Mouse (Mus musculus) heart, embryonic 11.5 days (tissue): ENCODE measurements around the gene Zscan22. TPM values are rescaled to one million over a fixed set of nuclear protein-coding genes. Genes with fewer than 3 reads are reported as not detected.
"Not testable (repeated sequence)": the region's sequence is repeated elsewhere in the genome, so short reads cannot be mapped to it uniquely, and the experiment has no call there.

Source experiments
- ATAC-seq: fragments of 200-750 bp; cut with Nextera tagmentation; replicated peaks from 2 replicates; pipeline ENCODE4 v1.8.0; 2017; ENCODE audit warnings: moderate library complexity; ENCODE audit not compliant: insufficient number of reproducible peaks, low FRiP score, low TSS enrichment
- H3K27ac ChIP-seq: fragments of 300-500 bp; sonication (generic); 2 replicates; pipeline ENCODE4 v1.5.1; 2014; ENCODE audit warnings: mild to moderate bottlenecking, low read depth, low read length
- H3K27me3 ChIP-seq: fragments of 300-500 bp; sonication (generic); 2 replicates; pipeline ENCODE4 v1.6.1; 2014; ENCODE audit warnings: mild to moderate bottlenecking, low read length, mixed read lengths; ENCODE audit not compliant: control insufficient read depth, insufficient read depth
- H3K36me3 ChIP-seq: fragments of 300-500 bp; sonication (generic); 2 replicates; pipeline ENCODE4 v1.6.1; 2014; ENCODE audit warnings: mild to moderate bottlenecking, low read length, moderate library complexity, mixed read lengths; ENCODE audit not compliant: control insufficient read depth, insufficient read depth
- H3K4me1 ChIP-seq: fragments of 300-500 bp; sonication (generic); 2 replicates; pipeline ENCODE4 v1.6.1; 2014; ENCODE audit warnings: low read length; ENCODE audit not compliant: control insufficient read depth, insufficient read depth
- H3K4me2 ChIP-seq: fragments of 300-500 bp; sonication (generic); 2 replicates; pipeline ENCODE4 v1.6.1; 2014; ENCODE audit warnings: mild to moderate bottlenecking, moderate library complexity
- H3K4me3 ChIP-seq: fragments of 300-500 bp; sonication (generic); 2 replicates; pipeline ENCODE4 v1.5.1; 2014; ENCODE audit warnings: low read depth, low read length
- H3K9ac ChIP-seq: fragments of 300-500 bp; sonication (generic); 2 replicates; pipeline ENCODE4 v1.6.1; 2014; ENCODE audit warnings: mild to moderate bottlenecking, low read depth, low read length, moderate library complexity
- H3K9me3 ChIP-seq: fragments of 300-500 bp; sonication (generic); replicated peaks from 2 replicates; pipeline ENCODE4 v1.6.1; 2016; ENCODE audit warnings: low read length; ENCODE audit not compliant: control insufficient read depth
- WGBS: fragments of 180-500 bp; shearing (Covaris S2); extraction: QIAGEN DNeasy Blood & Tissue Kit; methylation state at CpG from one replicate; pipeline ENCODE4 v1.1.7; 2014; ENCODE audit not compliant: insufficient replicate concordance; 5-methylcytosine and 5-hydroxymethylcytosine counted together
- polyA plus RNA-seq: library from polyadenylated mRNA; unstranded; fragments of >200 nt; fragmentation: Nextera tagmentation; extraction: Ambion mirVana; gene quantifications from 2 replicates; pipeline ENCODE4 v1.2.1, GENCODE M21; 2014

Gene Zscan22
- polyA plus RNA-seq, 1 experiment from 2014 or later, result 17.0 TPM

GRCm38 (mm10) chr7:12891334-12891733 lies 6.3 kb upstream of the Zscan22 start:
- Histone ChIP-seq H3K27me3 (no peaks in the 10 kb centered on the region), H3K4me1 (no peaks in the 10 kb centered on the region), H3K36me3 (peaks cover 20% of the 10 kb centered on the region), H3K4me2 (no peak overlapping the region), H3K9me3 (no peaks in the 10 kb centered on the region), H3K27ac (no peak overlapping the region), H3K4me3 (no peak overlapping the region), H3K9ac (no peak overlapping the region)
- WGBS, result 96% methylated on average over 1 of the region's 1 CpGs
- ATAC-seq, result no peak

- Histone ChIP-seq H3K9ac (no peak overlapping the region), H3K4me2 (no peak overlapping the region), H3K36me3 (peaks cover 3% of the 10 kb centered on the region), H3K4me3 (no peak overlapping the region), H3K9me3 (no peaks in the 10 kb centered on the region), H3K27me3 (no peaks in the 10 kb centered on the region), H3K4me1 (no peaks in the 10 kb centered on the region), H3K27ac (no peak overlapping the region)
- ATAC-seq, result no peak
- WGBS, result 94% methylated on average over 5 of the region's 5 CpGs
These were observed 3.9 kb downstream of the Zscan22 start for GRCm38 (mm10) chr7:12901517-12901916.

GRCm38 (mm10) chr7:12903623-12904022 lies 6.0 kb downstream of the Zscan22 start:
- H3K36me3 ChIP-seq, result peaks cover 8% of the 10 kb centered on the region
- WGBS, result 57% methylated on average over 10 of the region's 10 CpGs
- no peak overlapping the region for H3K27ac ChIP-seq
- peak overlapping the region; percentile 35 for H3K4me2 ChIP-seq
- ATAC-seq, result no peak
- H3K9me3 ChIP-seq, result no peaks in the 10 kb centered on the region
- no peak overlapping the region for H3K9ac ChIP-seq
- no peaks in the 10 kb centered on the region for H3K4me1 ChIP-seq
- no peak overlapping the region for H3K4me3 ChIP-seq
- no peaks in the 10 kb centered on the region for H3K27me3 ChIP-seq

GRCm38 (mm10) chr7:12905146-12905545 lies 7.5 kb downstream of the Zscan22 start:
- H3K27ac ChIP-seq, result no peak overlapping the region
- 83% methylated on average over 1 of the region's 1 CpGs for WGBS
- ATAC-seq, result no peak
- no peaks in the 10 kb centered on the region for H3K27me3 ChIP-seq
- H3K4me1 ChIP-seq, result 0 out of 2 replicates have a peak, but pooled peaks cover 2% of the 10 kb centered on the region
- H3K9me3 ChIP-seq, result no peaks in the 10 kb centered on the region
- peaks cover 8% of the 10 kb centered on the region for H3K36me3 ChIP-seq
- H3K4me3 ChIP-seq, result no peak overlapping the region
- H3K9ac ChIP-seq, result no peak overlapping the region
- no peak overlapping the region for H3K4me2 ChIP-seq

GRCm38 (mm10) chr7:12909498-12909962 lies 11.9 kb downstream of the Zscan22 start:
- Histone ChIP-seq H3K4me3 (peak overlapping the region; percentile 57), H3K9me3 (no peaks in the 10 kb centered on the region), H3K36me3 (peaks cover 8% of the 10 kb centered on the region), H3K27ac (peak overlapping the region; percentile 92), H3K4me1 (0 out of 2 replicates have a peak, but pooled peaks cover 2% of the 10 kb centered on the region), H3K27me3 (no peaks in the 10 kb centered on the region), H3K4me2 (peak overlapping the region; percentile 77), H3K9ac (peak overlapping the region; percentile 75; the same call in 1 of the 2 replicates)
- peak; percentile 44 for ATAC-seq
- WGBS, result 31% methylated on average over 7 of the region's 7 CpGs

- H3K36me3 ChIP-seq, result peaks cover 8% of the 10 kb centered on the region
- H3K4me1 ChIP-seq, result 0 out of 2 replicates have a peak, but pooled peaks cover 2% of the 10 kb centered on the region
- H3K27me3 ChIP-seq, result no peaks in the 10 kb centered on the region
- H3K27ac ChIP-seq, result peak overlapping the region; percentile 92
- peak; percentile 70 for ATAC-seq
- peak overlapping the region; percentile 75 for H3K9ac ChIP-seq
- H3K4me2 ChIP-seq, result peak overlapping the region; percentile 77
- H3K4me3 ChIP-seq, result peak overlapping the region; percentile 57
- no peaks in the 10 kb centered on the region for H3K9me3 ChIP-seq
- WGBS, result 6% methylated on average over 19 of the region's 19 CpGs
These were observed 12.6 kb downstream of the Zscan22 start for GRCm38 (mm10) chr7:12910181-12910668.

GRCm38 (mm10) chr7:12913556-12913955 lies 15.9 kb downstream of the Zscan22 start:
- Histone ChIP-seq H3K36me3 (no peaks in the 10 kb centered on the region; the same call in 1 of the 2 replicates), H3K27me3 (no peaks in the 10 kb centered on the region), H3K4me3 (no peak overlapping the region), H3K4me1 (0 out of 2 replicates have a peak, but pooled peaks cover 2% of the 10 kb centered on the region), H3K9ac (no peak overlapping the region), H3K9me3 (no peaks in the 10 kb centered on the region), H3K27ac (no peak overlapping the region), H3K4me2 (no peak overlapping the region)
- no peak for ATAC-seq

GRCm38 (mm10) chr7:12920495-12920894 lies 22.9 kb downstream of the Zscan22 start:
- H3K4me1 ChIP-seq, H3K4me2 ChIP-seq, H3K4me3 ChIP-seq, H3K27me3 ChIP-seq, H3K9ac ChIP-seq, H3K9me3 ChIP-seq, H3K27ac ChIP-seq, ATAC-seq: not testable (repeated sequence)
- 76% methylated on average over 7 of the region's 8 CpGs for WGBS
- H3K36me3 ChIP-seq, result peaks cover 18% of the 10 kb centered on the region

GRCm38 (mm10) chr7:12921318-12921704 lies 23.7 kb downstream of the Zscan22 start:
- no peak for ATAC-seq
- no peaks in the 10 kb centered on the region for H3K9me3 ChIP-seq
- 0% methylated on average over 3 of the region's 3 CpGs for WGBS

More at GRCm38 (mm10) chr7:12921318-12921704, 23.7 kb downstream of the Zscan22 start:
- peak overlapping the region; percentile 94 for H3K4me2 ChIP-seq
- peaks cover 6% of the 10 kb centered on the region; the same call in 1 of the 2 replicates for H3K4me1 ChIP-seq
- H3K27me3 ChIP-seq, result no peaks in the 10 kb centered on the region
- peaks cover 26% of the 10 kb centered on the region for H3K36me3 ChIP-seq
- peak overlapping the region; percentile 99 for H3K4me3 ChIP-seq
- peak overlapping the region; percentile 70 for H3K27ac ChIP-seq
- H3K9ac ChIP-seq, result peak overlapping the region; percentile 96
